Mouse (Mus musculus): Measurements from ENCODE around the gene Spock2. TPM values are rescaled to one million over a fixed set of nuclear protein-coding genes. Genes with fewer than 3 reads are reported as not detected.
"Not testable (repeated sequence)": the region's sequence is repeated elsewhere in the genome, so short reads cannot be mapped to it uniquely, and the experiment has no call there.

The Spock2 gene
- total RNA-seq, 2 experiments from 2014 or later, result 6.0 to 6.7 TPM

DNA sequence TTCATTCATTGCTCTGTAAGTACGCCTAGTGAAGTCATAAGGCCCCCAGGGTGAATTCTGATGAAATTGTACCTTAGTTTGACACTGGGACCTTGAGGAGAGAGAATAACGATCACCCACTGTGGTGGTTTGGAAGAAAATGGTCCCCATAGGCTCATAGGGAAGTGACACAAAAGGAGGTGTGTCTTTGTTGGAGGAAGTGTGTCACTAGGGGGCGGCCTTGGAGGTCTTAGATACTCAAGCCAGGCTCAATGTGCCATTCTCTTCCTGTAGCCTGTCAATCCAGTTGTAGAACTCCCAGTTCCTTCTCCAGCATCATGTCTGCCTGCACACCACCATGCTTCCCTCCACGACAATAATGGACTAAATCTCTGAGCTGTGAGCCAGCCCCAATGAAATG lies 34.7 kb downstream of the Spock2 start:
- DNase-seq (ENCODE audit: low spot score in 2 of 2), result no peak

DNA sequence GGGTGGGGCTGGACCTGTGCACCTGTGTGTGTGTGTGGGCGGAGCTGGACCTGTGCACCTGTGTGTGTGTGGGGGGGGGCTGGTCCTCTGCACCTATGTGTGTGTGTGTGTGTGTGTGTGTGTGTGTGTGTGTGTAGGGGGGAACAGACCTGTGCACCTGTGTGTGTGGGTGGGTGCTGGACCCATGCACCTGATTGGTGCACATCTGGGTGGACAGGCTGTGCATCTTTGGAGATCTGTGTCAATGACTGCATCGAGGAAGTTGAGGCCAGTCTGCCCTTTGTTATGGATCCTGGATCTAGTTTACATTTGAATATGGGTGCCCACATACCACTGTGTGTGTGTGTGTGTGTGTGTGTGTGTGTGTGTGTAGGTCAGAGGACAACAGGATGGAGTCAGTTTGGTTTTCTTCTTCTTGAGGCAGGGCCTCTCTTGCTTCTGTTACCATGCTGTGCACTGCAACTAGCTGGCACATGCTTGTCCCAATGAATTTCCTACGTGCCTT lies 35.7 kb downstream of the Spock2 start:
- DNase-seq (ENCODE audit: low spot score in 2 of 2), result no peak

DNA sequence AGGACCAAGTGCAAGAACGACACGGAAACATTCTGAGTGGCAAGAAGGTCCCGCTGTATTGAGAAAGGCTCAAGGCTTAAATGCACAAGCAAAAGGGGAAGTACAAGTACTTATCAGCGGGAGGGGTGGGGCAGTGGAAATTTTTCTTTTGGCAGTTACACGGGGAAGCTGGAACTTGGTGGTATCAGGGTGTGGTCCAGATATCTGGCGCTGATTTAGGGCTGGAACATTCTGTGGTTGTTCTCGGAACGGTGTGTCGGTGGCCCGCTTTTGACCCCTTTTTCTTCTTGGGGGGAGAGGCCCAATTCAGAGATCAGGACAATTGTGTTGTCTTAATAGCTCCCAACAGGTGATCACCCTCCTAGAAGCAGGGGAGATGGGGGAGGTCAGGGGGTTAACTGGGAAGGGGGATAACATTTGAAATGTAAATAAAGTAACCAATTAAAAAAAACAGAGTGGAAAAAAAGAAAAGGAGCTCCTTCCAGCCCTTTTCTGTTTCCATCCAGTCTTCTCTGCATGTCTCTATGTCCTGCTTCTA lies 41.6 kb downstream of the Spock2 start:
- not testable (repeated sequence) for DNase-seq (ENCODE audit: low spot score in 2 of 2)

DNA sequence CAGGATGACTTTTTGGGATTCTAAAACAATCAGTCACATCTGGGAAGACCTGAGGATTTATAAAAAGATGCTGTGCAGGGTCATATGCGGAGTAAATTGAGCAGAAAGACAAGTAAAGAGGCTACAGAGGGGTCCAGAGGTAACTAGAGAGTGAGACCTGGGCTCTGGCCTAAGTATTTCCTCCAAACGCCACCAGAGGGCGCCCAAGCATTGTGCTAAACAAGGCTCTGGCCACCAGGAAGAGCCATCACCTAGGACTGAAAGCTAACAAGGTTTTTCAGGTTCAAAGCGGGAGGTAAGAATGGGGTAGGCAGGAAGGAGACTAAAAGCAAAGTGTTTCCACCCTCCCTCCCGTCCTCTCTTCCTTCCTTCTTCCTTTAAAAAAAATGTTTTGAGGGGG lies 42.1 kb downstream of the Spock2 start:
- DNase-seq (ENCODE audit: low spot score in 2 of 2), result peak; percentile 67 to 79

DNA sequence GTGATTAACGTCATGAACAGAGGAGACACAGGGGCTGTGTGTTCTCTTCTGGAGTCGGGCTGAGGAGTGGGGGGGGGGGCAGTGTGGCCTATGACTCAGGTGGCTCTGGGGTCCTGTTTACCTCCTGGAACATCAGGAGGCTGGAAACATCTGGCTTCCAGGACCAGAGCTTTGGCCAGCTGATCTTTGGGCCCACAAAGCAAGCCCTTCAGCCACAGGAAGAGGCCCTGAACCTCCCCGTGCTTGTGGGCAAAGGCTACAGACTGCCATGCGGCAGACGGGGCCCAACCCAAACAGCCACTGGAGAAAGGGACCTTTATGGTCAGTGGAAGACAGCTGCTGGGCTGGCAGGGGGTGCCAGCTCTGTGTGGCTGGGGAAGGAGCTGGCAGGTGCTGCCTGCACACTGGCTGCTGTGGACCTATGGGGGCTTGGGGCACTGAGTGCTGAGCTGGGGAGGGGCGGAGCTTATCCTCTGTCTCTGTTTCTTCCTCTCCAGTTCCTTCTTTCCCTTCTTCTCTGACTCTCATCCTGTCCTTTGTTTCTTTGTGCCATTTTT lies 45.2 kb downstream of the Spock2 start:
- DNase-seq (ENCODE audit: low spot score in 2 of 2), result no peak

DNA sequence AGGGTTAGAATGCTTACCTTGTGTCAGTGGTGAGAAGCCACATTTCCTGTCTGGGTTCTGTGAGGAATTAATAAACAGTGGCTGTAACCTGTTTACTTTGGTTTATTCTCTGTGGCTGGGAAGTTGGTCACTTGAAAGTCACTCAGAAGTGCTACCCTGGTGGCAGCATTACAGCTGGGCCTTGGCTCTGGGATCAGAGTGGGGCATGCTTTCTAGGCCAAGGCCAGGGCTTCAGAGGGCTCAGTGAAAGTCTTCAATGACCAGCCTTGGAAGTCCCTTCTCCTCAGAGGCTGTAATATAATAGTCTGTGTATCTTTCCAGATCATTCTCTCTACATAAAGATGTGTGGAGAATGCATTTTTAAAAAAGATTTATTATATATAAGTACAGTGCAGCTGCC lies 50.0 kb downstream of the Spock2 start:
- no peak for DNase-seq (ENCODE audit: low spot score in 2 of 2)

DNA sequence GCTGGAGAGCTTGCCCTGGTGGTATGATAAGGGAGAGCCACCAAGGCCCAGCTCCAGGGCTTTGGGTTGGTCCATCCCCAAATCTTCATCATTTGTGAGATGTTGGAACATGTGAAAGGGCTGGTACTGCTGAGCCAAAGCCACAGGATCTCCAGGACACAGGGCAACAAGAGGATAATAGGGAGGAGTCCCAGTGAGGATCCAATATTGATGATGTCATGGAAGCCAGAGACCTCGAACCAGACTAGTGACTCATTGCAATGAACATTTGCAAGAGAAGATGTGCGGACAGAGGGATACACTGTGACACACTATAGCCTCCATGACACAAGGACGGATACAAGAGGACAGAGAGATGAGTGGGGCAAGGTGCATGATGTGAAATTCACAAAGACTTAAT lies 52.1 kb downstream of the Spock2 start:
- no peak for DNase-seq (ENCODE audit: low spot score in 2 of 2)

DNA sequence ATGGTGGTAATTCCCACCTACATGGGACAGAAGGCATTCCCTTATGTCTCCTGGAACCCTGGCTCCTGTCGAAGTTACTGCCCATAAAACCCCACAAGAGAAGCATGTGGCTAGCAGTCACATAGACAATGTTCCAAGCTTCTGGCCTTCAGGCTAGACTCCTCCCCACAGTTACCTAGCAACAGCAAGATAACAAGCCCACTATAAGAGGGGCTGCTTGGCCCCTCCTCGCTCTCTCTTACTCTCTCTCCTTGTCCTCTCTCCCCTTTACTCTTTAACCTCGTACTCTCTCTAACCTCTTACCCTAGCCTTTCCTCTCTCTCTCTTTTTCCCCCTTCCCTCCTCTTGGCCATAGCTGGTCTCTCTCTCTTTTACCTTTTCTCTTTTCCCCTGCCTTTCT lies 55.4 kb downstream of the Spock2 start:
- DNase-seq (ENCODE audit: low spot score in 2 of 2), result not testable (repeated sequence)

DNA sequence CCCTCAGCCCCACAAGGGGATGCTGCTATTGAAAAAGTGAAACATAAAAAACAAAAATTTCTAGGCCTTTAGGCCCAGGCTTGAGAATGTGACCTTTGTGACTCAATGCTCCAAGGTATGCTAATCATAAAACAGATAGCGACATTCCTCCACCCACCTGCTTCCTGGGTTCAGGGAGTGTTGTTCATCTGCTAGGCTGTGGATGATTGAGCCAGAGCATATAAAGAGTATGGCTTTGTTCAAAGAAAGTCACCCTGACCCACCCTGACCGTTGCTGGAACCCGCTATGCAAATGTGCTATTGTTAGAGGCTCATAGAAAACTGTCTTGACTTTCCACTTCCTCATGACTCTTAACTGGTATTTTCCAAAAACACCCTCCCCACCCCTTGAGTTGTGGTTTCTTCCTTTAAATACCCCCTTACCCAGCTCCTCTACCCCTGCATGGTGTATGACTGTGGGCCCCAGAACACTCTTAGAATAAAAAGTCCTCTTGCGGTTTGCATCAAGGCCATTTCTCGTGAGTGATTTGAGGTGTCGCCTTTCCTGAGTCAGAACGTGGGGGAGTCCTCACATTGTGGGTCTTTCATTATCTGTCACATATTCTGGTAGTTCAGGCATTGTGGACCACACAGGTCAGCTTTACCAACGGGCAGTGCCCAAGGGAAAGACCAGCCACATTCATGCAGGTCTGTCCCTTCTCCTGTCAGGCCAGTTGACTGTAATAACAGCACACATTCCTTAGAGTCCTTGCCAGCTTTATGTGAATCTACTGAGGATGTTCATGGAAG lies 56.4 kb downstream of the Spock2 start:
- not testable (repeated sequence) for DNase-seq (ENCODE audit: low spot score in 2 of 2)

DNA sequence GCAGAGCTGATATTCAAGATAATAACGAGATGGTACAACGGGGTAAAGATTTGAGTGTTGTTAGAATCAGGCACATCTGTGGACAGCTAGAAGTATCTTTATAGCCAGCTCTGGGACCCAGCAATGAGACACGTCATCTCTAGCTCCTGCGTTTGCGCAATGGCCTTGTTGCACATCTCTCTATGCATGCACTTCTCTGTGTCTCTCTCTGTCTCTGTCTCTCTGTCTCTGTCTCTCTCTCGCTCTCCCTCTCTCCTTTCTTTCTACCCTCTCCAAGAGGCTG lies 56.9 kb downstream of the Spock2 start:
- DNase-seq (ENCODE audit: low spot score in 2 of 2), result no peak

DNA sequence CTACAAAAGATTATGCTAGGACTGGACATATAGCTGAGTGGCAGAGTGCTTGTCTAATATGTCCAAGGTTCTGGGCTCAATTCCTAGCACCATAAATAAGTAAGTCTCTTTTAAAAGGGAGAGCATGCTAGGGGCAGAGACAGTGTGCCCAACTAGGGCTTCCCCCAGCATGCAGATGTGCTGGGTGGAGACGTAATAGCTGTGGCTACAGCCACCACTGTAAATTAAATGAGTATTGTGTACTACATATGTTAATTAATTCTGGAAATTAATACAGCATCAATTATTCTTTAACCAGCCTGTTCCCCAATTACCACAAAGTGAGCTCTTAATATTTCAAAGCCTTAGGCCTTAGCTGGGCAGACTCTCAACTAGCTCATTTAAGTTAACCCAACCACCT lies 58.9 kb downstream of the Spock2 start:
- DNase-seq (ENCODE audit: low spot score in 2 of 2), result no peak

DNA sequence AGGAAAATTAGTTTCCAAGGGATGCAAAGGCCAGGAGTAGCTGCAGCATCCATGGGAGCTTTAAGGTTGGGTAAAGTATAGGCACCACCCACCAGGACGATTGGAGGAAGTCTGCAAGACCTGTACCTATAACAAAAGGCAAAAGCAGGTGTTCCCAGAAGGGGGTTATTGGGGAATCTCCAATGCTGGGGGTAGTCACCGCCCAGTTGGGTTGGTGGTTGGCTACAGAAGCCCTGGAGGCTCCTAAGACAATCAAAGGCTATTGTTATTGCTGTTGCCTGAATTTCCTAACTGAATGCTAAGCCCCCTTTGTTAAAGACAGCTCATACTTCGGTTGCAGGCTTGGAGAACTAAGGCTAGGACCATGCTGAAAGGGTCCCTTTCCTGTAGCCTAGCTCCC lies 60.0 kb downstream of the Spock2 start:
- DNase-seq (ENCODE audit: low spot score in 2 of 2), result no peak

DNA sequence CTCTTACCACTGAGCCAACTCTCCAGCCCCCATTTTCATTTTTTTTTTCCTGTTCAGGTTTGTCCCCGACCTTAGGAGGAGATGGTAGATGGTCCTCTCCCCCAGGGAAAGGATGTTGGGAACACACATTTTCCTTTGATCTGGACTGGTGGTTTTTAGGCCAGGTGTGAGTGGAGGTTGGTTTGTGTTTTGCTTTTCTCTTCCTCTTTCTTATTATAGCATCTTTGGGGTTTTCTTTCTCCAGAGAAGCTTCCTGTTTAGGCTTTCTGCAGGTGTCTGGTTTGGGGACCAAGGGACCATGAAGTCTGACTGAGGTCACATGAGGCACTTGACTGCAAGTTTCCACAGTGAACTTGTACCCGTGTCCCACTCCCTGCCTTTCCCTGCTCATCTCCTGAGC lies 62.3 kb downstream of the Spock2 start:
- DNase-seq (ENCODE audit: low spot score in 2 of 2), result no peak

DNA sequence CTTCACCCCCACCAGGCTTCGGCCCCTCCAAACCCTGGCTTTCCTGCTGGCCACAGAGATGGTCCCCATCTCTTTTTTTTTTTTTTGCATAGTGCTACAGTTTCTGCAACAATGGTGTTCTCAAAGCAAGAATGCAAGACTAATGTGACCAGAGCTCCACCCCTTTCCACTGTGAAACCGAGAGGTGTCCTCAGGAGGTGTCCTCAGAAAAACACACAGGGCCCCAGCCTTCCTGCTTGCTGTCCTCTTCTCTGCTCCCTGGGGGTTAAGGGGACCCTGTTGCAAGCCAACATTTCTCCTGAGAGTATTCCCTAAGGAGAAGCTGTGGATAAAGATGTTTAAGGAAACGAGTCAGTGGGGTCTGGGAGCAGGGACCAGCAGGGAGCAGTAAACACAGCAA lies 62.9 kb downstream of the Spock2 start:
- no peak for DNase-seq (ENCODE audit: low spot score in 2 of 2)

DNA sequence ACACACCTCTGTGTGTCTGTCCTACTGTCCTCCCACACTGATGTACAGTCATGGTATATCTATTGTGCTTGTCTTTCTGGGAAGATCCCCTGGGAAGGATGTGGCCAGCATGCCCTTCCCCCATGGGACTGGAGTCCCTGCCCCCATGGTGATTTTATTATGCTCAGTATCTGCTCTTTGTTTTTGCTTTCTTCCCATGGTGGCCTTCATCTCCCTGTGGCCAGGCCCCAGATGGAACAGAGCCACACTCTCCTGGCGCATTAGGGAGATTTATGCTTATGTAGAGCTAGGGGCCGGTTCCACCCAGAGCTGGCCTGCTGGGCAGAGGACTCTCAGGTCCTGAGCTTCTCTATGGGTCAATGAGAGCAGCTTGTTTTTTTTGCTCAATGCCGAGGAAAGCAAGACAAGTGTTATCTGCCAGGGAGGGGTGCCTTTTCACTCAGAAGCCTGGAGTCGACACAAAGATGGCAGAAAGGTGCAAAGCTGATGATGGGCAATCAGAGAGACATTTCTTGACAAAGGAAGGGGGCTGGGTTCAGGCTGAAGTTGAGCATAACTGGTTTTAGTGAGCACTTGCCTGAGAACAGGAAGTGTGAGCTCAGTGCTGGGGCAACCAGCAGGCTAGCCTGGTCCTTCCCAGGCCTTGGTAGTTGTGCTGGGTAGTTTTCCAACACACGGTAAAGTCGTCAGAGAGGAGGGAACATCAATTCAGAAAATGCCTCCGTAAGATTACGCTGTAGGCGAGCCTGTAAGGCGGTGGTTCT lies 64.5 kb downstream of the Spock2 start:
- DNase-seq (ENCODE audit: low spot score in 2 of 2), result no peak

DNA sequence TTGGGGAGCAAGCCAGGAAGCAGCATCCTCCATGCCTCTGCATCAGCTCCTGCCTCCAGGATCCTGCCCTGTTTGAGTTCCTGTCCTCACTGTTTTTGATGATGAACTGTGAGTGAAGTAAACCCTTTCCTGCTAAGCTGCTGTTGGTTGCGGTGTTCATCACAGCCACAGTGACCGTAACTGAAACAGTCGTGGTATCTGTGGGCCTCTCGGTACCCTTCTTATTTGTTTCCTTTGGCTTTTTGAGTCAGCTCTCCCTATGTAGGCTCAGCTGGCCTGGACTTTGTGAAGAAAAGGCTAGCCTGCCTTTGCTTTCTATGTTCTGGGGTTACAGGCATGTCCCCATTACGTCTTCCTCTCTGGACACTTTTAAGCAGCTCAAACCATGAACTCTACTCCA lies 65.3 kb downstream of the Spock2 start:
- no peak for DNase-seq (ENCODE audit: low spot score in 2 of 2)

DNA sequence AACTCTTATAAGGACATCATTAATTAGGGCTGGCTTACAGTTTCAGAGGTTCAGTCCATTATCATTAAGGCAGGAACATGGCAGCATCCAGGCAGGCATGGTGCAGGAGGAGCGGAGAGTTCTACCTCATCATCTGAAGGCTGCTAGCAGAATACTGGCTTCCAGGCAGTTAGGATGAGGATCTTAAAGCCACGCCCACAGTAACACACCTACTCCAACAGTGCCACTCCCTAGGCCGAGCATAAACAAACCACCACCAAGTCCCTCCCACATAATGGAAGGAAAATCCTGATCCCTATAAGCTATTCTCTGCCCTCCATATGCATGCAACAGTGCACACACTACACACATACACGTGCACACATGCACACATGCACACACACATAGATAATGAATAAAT lies 66.3 kb downstream of the Spock2 start:
- no peak for DNase-seq (ENCODE audit: low spot score in 2 of 2)

DNA sequence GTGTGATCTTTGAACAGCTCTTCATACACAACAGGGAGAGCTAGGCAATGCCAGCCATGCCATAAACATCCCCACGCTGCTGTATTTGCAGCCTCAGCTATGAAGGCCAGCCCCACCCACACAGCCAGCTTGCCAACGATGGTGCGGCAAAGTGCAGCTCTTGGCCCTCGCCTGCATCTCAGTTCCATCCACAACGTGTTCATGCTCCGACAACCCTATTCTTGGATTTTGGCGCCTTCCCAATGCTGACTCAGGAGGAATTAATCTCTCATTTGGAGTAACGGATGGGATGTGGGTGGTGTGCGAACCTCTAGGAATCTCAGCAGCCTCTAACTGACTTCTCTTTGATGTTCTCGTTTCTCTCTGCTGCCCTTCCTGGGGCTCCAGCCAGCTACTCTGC lies 67.0 kb downstream of the Spock2 start:
- DNase-seq (ENCODE audit: low spot score in 2 of 2), result no peak

DNA sequence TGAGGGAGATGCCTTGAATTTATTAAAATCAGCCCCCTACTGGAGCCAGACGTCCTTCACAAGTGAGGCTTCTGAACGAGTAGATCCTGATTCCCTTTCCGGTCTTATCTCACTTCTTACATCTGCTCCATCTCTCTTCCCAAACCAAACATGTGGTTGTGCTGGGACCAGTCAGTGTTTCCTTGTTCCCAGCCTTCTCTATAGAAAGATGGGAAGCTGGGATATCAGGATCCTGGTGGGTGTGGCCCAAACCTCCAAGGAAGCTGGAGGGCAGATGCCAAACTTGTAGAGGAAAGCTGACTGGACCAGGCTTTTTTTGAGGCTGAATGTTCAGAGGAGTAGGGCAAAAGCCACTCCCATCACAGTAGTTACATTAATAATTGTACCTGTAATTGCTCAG lies 68.5 kb downstream of the Spock2 start:
- DNase-seq (ENCODE audit: low spot score in 2 of 2), result no peak

DNA sequence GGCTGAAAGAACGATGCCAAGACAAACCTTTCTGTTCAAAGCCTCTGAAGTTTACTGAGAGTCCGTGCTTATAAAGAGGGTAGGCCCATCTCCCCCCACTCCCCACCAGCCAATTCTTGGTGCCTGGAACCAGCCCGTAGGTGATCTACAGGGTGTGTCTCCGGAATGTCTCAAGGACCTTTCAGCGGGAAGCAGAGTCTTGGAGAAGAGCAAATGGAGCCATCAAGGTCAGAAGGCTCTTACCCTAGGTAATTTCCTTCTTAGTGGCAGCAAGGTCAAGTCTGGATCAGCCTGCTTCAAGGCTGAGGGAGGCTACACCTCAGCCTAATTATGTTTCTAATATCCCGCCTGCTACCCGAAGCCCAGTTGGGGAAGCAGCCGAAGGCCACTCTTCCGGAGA lies 69.3 kb downstream of the Spock2 start:
- DNase-seq (ENCODE audit: low spot score in 2 of 2), result not testable (repeated sequence)
